Mouse (Mus musculus) stomach, postnatal 0 days (tissue): ENCODE measurements around the gene Cog8. TPM values are rescaled to one million over a fixed set of nuclear protein-coding genes. Genes with fewer than 3 reads are reported as not detected.

Source experiments
- ATAC-seq: fragments of 200-750 bp; cut with Nextera tagmentation; 2 replicates; pipeline ENCODE4 v1.8.0; 2017; ENCODE audit not compliant: low FRiP score, low TSS enrichment
- DNase-seq: peaks from one replicate; pipeline ENCODE4 v3.0.0-alpha.2; 2016; ENCODE audit warnings: low spot score
- H3K27ac ChIP-seq: fragments of 300-500 bp; sonication (generic); replicated peaks from 2 replicates; pipeline ENCODE4 v1.5.1; 2014; ENCODE audit warnings: mild to moderate bottlenecking, control low read depth
- H3K27me3 ChIP-seq: fragments of 300-500 bp; sonication (generic); 2 replicates; pipeline ENCODE4 v1.6.1; 2014; ENCODE audit warnings: low read length; ENCODE audit not compliant: control insufficient read depth, insufficient read depth
- H3K36me3 ChIP-seq: fragments of 300-500 bp; sonication (generic); 2 replicates; pipeline ENCODE4 v1.6.1; 2014; ENCODE audit warnings: low read length, mixed read lengths; ENCODE audit not compliant: control insufficient read depth, insufficient read depth
- H3K4me1 ChIP-seq: fragments of 300-500 bp; sonication (generic); replicated peaks from 2 replicates; pipeline ENCODE4 v1.6.1; 2014; ENCODE audit warnings: antibody characterized with exemption; ENCODE audit not compliant: control insufficient read depth, insufficient read depth
- H3K4me2 ChIP-seq: fragments of 300-500 bp; sonication (generic); replicated peaks from 2 replicates; pipeline ENCODE4 v1.6.1; 2014; ENCODE audit warnings: low read depth, mild to moderate bottlenecking, control low read depth, moderate library complexity
- H3K4me3 ChIP-seq: fragments of 300-500 bp; sonication (generic); 2 replicates; pipeline ENCODE4 v1.5.1; 2014; ENCODE audit warnings: low read depth, low read length, control low read depth
- H3K9ac ChIP-seq: fragments of 300-500 bp; sonication (generic); 2 replicates; pipeline ENCODE4 v1.6.1; 2014; ENCODE audit warnings: mild to moderate bottlenecking, low read length, control low read depth, mixed read lengths
- H3K9me3 ChIP-seq: fragments of 300-500 bp; sonication (generic); 2 replicates; pipeline ENCODE4 v1.6.1; 2016; ENCODE audit warnings: low read length; ENCODE audit not compliant: control insufficient read depth
- CTCF ChIP-seq: IDR thresholded peaks from 2 replicates; pipeline ENCODE4 v1.5.1; 2016; ENCODE audit warnings: antibody characterized with exemption, low read depth, mild to moderate bottlenecking, moderate library complexity
- EP300 ChIP-seq: optimal IDR thresholded peaks from 2 replicates; pipeline ENCODE3; 2016; ENCODE audit warnings: antibody characterized with exemption
- WGBS: fragments of 180-500 bp; shearing (Covaris S2); extraction: QIAGEN DNeasy Blood & Tissue Kit; methylation state at CpG from one replicate; pipeline ENCODE4 v1.1.7; 2014; 5-methylcytosine and 5-hydroxymethylcytosine counted together
- polyA plus RNA-seq: library from polyadenylated mRNA; unstranded; fragments of >200 nt; fragmentation: Nextera tagmentation; extraction: Ambion mirVana; gene quantifications from 2 replicates; pipeline ENCODE4 v1.2.1, GENCODE M21; 2015

Cog8 gene
- polyA plus RNA-seq, 1 experiment from 2014 or later = 22.2 TPM

GRCm38 (mm10) chr8:107090531-107090930 lies 34.0 kb upstream of the Cog8 start:
- ATAC-seq = no peak
- H3K4me2 ChIP-seq = no peak overlapping the region
- H3K9ac ChIP-seq = no peak overlapping the region
- no peaks in the 10 kb centered on the region for H3K9me3 ChIP-seq
- TF ChIP-seq CTCF = no peak
- no peak for TF ChIP-seq EP300
- peaks cover 3% of the 10 kb centered on the region; the same call in 1 of the 2 replicates for H3K36me3 ChIP-seq
- H3K27me3 ChIP-seq = no peaks in the 10 kb centered on the region
- no peak overlapping the region for H3K4me3 ChIP-seq
- 84% methylated on average over 7 of the region's 7 CpGs for WGBS
- no peaks in the 10 kb centered on the region; the same call in 1 of the 2 replicates for H3K4me1 ChIP-seq
- no peak for DNase-seq
- H3K27ac ChIP-seq = no peak overlapping the region

- H3K4me2 ChIP-seq = no peak overlapping the region
- 89% methylated on average over 5 of the region's 5 CpGs for WGBS
- H3K9ac ChIP-seq = no peak overlapping the region
- H3K4me3 ChIP-seq = no peak overlapping the region
- DNase-seq (no peak), ATAC-seq (0 out of 2 replicates have a peak, but pooled peaks have one; percentile 21)
- H3K9me3 ChIP-seq = no peaks in the 10 kb centered on the region
- H3K36me3 ChIP-seq = peaks cover 3% of the 10 kb centered on the region; the same call in 1 of the 2 replicates
- H3K4me1 ChIP-seq = no peaks in the 10 kb centered on the region
- no peak overlapping the region for H3K27ac ChIP-seq
- TF ChIP-seq EP300 (no peak), CTCF (no peak)
- no peaks in the 10 kb centered on the region for H3K27me3 ChIP-seq
These were observed 32.1 kb upstream of the Cog8 start for GRCm38 (mm10) chr8:107088526-107089063.

GRCm38 (mm10) chr8:107086018-107086417 lies 29.5 kb upstream of the Cog8 start:
- TF ChIP-seq CTCF = no peak
- TF ChIP-seq EP300 = no peak
- DNase-seq = no peak
- Histone ChIP-seq H3K4me2 (no peak overlapping the region), H3K4me1 (no peaks in the 10 kb centered on the region), H3K27ac (no peak overlapping the region), H3K36me3 (peaks cover 11% of the 10 kb centered on the region), H3K9me3 (no peaks in the 10 kb centered on the region), H3K4me3 (no peak overlapping the region), H3K27me3 (no peaks in the 10 kb centered on the region), H3K9ac (no peak overlapping the region)
- ATAC-seq = no peak
- 100% methylated on average over 5 of the region's 5 CpGs for WGBS

GRCm38 (mm10) chr8:107085358-107085757 lies 28.9 kb upstream of the Cog8 start:
- WGBS = 98% methylated on average over 17 of the region's 17 CpGs
- no peak for ATAC-seq
- Histone ChIP-seq H3K4me3 (no peak overlapping the region), H3K27me3 (no peaks in the 10 kb centered on the region), H3K27ac (no peak overlapping the region), H3K4me1 (no peaks in the 10 kb centered on the region), H3K9ac (no peak overlapping the region), H3K9me3 (no peaks in the 10 kb centered on the region), H3K36me3 (peaks cover 15% of the 10 kb centered on the region), H3K4me2 (no peak overlapping the region)
- TF ChIP-seq CTCF = peak; percentile 46
- no peak for TF ChIP-seq EP300
- DNase-seq = no peak

- Histone ChIP-seq H3K9ac (no peak overlapping the region), H3K4me1 (no peaks in the 10 kb centered on the region), H3K9me3 (no peaks in the 10 kb centered on the region), H3K27me3 (no peaks in the 10 kb centered on the region), H3K36me3 (peaks cover 32% of the 10 kb centered on the region), H3K4me3 (no peak overlapping the region), H3K4me2 (no peak overlapping the region), H3K27ac (0 out of 2 replicates have a peak overlapping the region, but pooled peaks have one; percentile 18)
- TF ChIP-seq CTCF = no peak
- TF ChIP-seq EP300 = no peak
- DNase-seq (no peak), ATAC-seq (peak; percentile 55)
- WGBS = 81% methylated on average over 7 of the region's 7 CpGs
These were observed 19.9 kb upstream of the Cog8 start for GRCm38 (mm10) chr8:107076239-107076888.

- Histone ChIP-seq H3K4me2 (no peak overlapping the region), H3K9ac (no peak overlapping the region), H3K4me1 (no peaks in the 10 kb centered on the region), H3K4me3 (no peak overlapping the region), H3K36me3 (peaks cover 22% of the 10 kb centered on the region), H3K27ac (no peak overlapping the region), H3K27me3 (no peaks in the 10 kb centered on the region), H3K9me3 (no peaks in the 10 kb centered on the region)
- DNase-seq (no peak), ATAC-seq (no peak)
- WGBS = 88% methylated on average over 1 of the region's 1 CpGs
- TF ChIP-seq EP300 (no peak), CTCF (no peak)
These were observed 17.6 kb upstream of the Cog8 start for GRCm38 (mm10) chr8:107074128-107074527.
